Mouse (Mus musculus): Measurements from ENCODE around the gene Prkd2. TPM values are rescaled to one million over a fixed set of nuclear protein-coding genes. Genes with fewer than 3 reads are reported as not detected.
A peak's percentile ranks its signal among the peaks of the same experiment; 100 is the strongest.

Prkd2 gene
- polyA plus RNA-seq, 1 experiment, result 363 TPM

GRCm38 (mm10) chr7:16906281-16906680 lies 63.6 kb downstream of the Prkd2 start, which contains the start of gene Ptgir:
Ptgir (plus strand) TSS chr7:16906490.
- DNase-seq, result peak; percentile 63
- Histone ChIP-seq H3K27ac (ENCODE audit: control insufficient read depth, insufficient read depth, low read length) (peak within 1 kb of the TSS; percentile 32; the same call in 1 of the 2 replicates), H3K4me3 (ENCODE audit: control insufficient read depth, insufficient read depth, low read length) (no peak within 1 kb of the TSS), H3K36me3 (ENCODE audit: control insufficient read depth, insufficient read depth, low read length) (no peaks in the 10 kb centered on the region), H3K27me3 (ENCODE audit: control insufficient read depth, insufficient read depth, low read length) (no peaks in the 10 kb centered on the region), H3K4me1 (replicated peaks; ENCODE audit: control insufficient read depth, insufficient read depth, low read length) (peaks cover 35% of the 10 kb centered on the region)
- WGBS, result 8% methylated on average over 6 of the region's 6 CpGs
- TF ChIP-seq CTCF (IDR thresholded peaks at IDR 0.05; ENCODE audit: borderline replicate concordance, control insufficient read depth, extremely low read depth, insufficient read depth, low read length, poor library complexity) (no peak), POLR2A (IDR thresholded peaks at IDR 0.05; ENCODE audit: control insufficient read depth, extremely low read depth, insufficient read depth, low read length, poor library complexity) (no peak)

- WGBS, result 95% methylated on average over 41 of the region's 41 CpGs
- Histone ChIP-seq H3K27me3 (ENCODE audit: control insufficient read depth, insufficient read depth, low read length) (no peaks in the 10 kb centered on the region), H3K36me3 (ENCODE audit: control insufficient read depth, insufficient read depth, low read length) (no peaks in the 10 kb centered on the region), H3K27ac (ENCODE audit: control insufficient read depth, insufficient read depth, low read length) (no peak overlapping the region), H3K4me1 (replicated peaks; ENCODE audit: control insufficient read depth, insufficient read depth, low read length) (peaks cover 35% of the 10 kb centered on the region), H3K4me3 (ENCODE audit: control insufficient read depth, insufficient read depth, low read length) (no peak overlapping the region; the same call in 1 of the 2 replicates)
- DNase-seq, result no peak
- no peak for TF ChIP-seq CTCF (IDR thresholded peaks at IDR 0.05; ENCODE audit: borderline replicate concordance, control insufficient read depth, extremely low read depth, insufficient read depth, low read length, poor library complexity)
- no peak for TF ChIP-seq POLR2A (IDR thresholded peaks at IDR 0.05; ENCODE audit: control insufficient read depth, extremely low read depth, insufficient read depth, low read length, poor library complexity)
Measured at GRCm38 (mm10) chr7:16906889-16907559, 64.3 kb downstream of the Prkd2 start.

- DNase-seq, result no peak
- 62% methylated on average over 7 of the region's 7 CpGs for WGBS
- Histone ChIP-seq H3K4me3 (ENCODE audit: control insufficient read depth, insufficient read depth, low read length) (no peak overlapping the region), H3K36me3 (ENCODE audit: control insufficient read depth, insufficient read depth, low read length) (no peaks in the 10 kb centered on the region), H3K4me1 (replicated peaks; ENCODE audit: control insufficient read depth, insufficient read depth, low read length) (peaks cover 35% of the 10 kb centered on the region), H3K27ac (ENCODE audit: control insufficient read depth, insufficient read depth, low read length) (no peak overlapping the region), H3K27me3 (ENCODE audit: control insufficient read depth, insufficient read depth, low read length) (no peaks in the 10 kb centered on the region)
- TF ChIP-seq POLR2A (IDR thresholded peaks at IDR 0.05; ENCODE audit: control insufficient read depth, extremely low read depth, insufficient read depth, low read length, poor library complexity) (no peak), CTCF (IDR thresholded peaks at IDR 0.05; ENCODE audit: borderline replicate concordance, control insufficient read depth, extremely low read depth, insufficient read depth, low read length, poor library complexity) (no peak)
Measured at GRCm38 (mm10) chr7:16907842-16908241, 65.1 kb downstream of the Prkd2 start.

GRCm38 (mm10) chr7:16908367-16908766 lies 65.7 kb downstream of the Prkd2 start:
- H3K36me3 ChIP-seq (ENCODE audit: control insufficient read depth, insufficient read depth, low read length), result no peaks in the 10 kb centered on the region
- no peak for DNase-seq
- H3K27me3 ChIP-seq (ENCODE audit: control insufficient read depth, insufficient read depth, low read length), result no peaks in the 10 kb centered on the region
- H3K27ac ChIP-seq (ENCODE audit: control insufficient read depth, insufficient read depth, low read length), result no peak overlapping the region
- no peak for TF ChIP-seq POLR2A (IDR thresholded peaks at IDR 0.05; ENCODE audit: control insufficient read depth, extremely low read depth, insufficient read depth, low read length, poor library complexity)
- TF ChIP-seq CTCF (IDR thresholded peaks at IDR 0.05; ENCODE audit: borderline replicate concordance, control insufficient read depth, extremely low read depth, insufficient read depth, low read length, poor library complexity), result no peak
- H3K4me1 ChIP-seq (replicated peaks; ENCODE audit: control insufficient read depth, insufficient read depth, low read length), result peaks cover 35% of the 10 kb centered on the region
- peak overlapping the region; percentile 19; the same call in 1 of the 2 replicates for H3K4me3 ChIP-seq (ENCODE audit: control insufficient read depth, insufficient read depth, low read length)
- WGBS, result 4% methylated on average over 11 of the region's 11 CpGs

- 47% methylated on average over 11 of the region's 11 CpGs for WGBS
- Histone ChIP-seq H3K4me1 (replicated peaks; ENCODE audit: control insufficient read depth, insufficient read depth, low read length) (peaks cover 35% of the 10 kb centered on the region), H3K36me3 (ENCODE audit: control insufficient read depth, insufficient read depth, low read length) (no peaks in the 10 kb centered on the region), H3K27me3 (ENCODE audit: control insufficient read depth, insufficient read depth, low read length) (no peaks in the 10 kb centered on the region), H3K4me3 (ENCODE audit: control insufficient read depth, insufficient read depth, low read length) (0 out of 2 replicates have a peak overlapping the region, but pooled peaks have one; percentile 19), H3K27ac (ENCODE audit: control insufficient read depth, insufficient read depth, low read length) (no peak overlapping the region)
- TF ChIP-seq POLR2A (IDR thresholded peaks at IDR 0.05; ENCODE audit: control insufficient read depth, extremely low read depth, insufficient read depth, low read length, poor library complexity) (no peak), CTCF (IDR thresholded peaks at IDR 0.05; ENCODE audit: borderline replicate concordance, control insufficient read depth, extremely low read depth, insufficient read depth, low read length, poor library complexity) (no peak)
- DNase-seq, result no peak
Measured at GRCm38 (mm10) chr7:16908859-16909258, 66.2 kb downstream of the Prkd2 start.

GRCm38 (mm10) chr7:16909909-16910308 lies 67.2 kb downstream of the Prkd2 start:
- Histone ChIP-seq H3K4me1 (replicated peaks; ENCODE audit: control insufficient read depth, insufficient read depth, low read length) (peaks cover 35% of the 10 kb centered on the region), H3K4me3 (ENCODE audit: control insufficient read depth, insufficient read depth, low read length) (no peak overlapping the region), H3K27me3 (ENCODE audit: control insufficient read depth, insufficient read depth, low read length) (no peaks in the 10 kb centered on the region), H3K36me3 (ENCODE audit: control insufficient read depth, insufficient read depth, low read length) (0 out of 2 replicates have a peak, but pooled peaks cover 2% of the 10 kb centered on the region), H3K27ac (ENCODE audit: control insufficient read depth, insufficient read depth, low read length) (no peak overlapping the region)
- whole genome bisulfite sequencing, result 43% methylated on average over 10 of the region's 10 CpGs
- TF ChIP-seq POLR2A (IDR thresholded peaks at IDR 0.05; ENCODE audit: control insufficient read depth, extremely low read depth, insufficient read depth, low read length, poor library complexity), result no peak
- TF ChIP-seq CTCF (IDR thresholded peaks at IDR 0.05; ENCODE audit: borderline replicate concordance, control insufficient read depth, extremely low read depth, insufficient read depth, low read length, poor library complexity), result no peak
- no peak for DNase-seq
